Mouse (Mus musculus) CH12.LX (cell line): Measurements from ENCODE around the gene Sp3. TPM values are rescaled to one million over a fixed set of nuclear protein-coding genes. Genes with fewer than 3 reads are reported as not detected.

ENCODE experiments used
- DNase-seq: peaks from one replicate; pipeline ENCODE4 v3.0.0-alpha.2; 2013; ENCODE audit errors: extremely low read depth
- H3K27ac ChIP-seq: 2 replicates; pipeline ENCODE4 v1.5.1; 2012; ENCODE audit warnings: low read depth, mild to moderate bottlenecking, control low read depth, moderate library complexity; ENCODE audit not compliant: insufficient read depth
- H3K27me3 ChIP-seq: replicated peaks from 2 replicates; pipeline ENCODE3; 2012; ENCODE audit warnings: inconsistent platforms
- H3K36me3 ChIP-seq, 2 experiments: replicated peaks in 1 of 2; 2 replicates each; pipeline versions ENCODE3 to v1.6.1; 2012; ENCODE audit warnings: inconsistent platforms in 1 of 2, low read length in 1 of 2, mild to moderate bottlenecking in 1 of 2, mixed read lengths in 1 of 2, moderate library complexity in 1 of 2; ENCODE audit not compliant: control insufficient read depth in 1 of 2, insufficient read depth in 1 of 2
- H3K4me1 ChIP-seq, 2 experiments: 2 replicates each; pipeline ENCODE4 v1.6.1; 2012; ENCODE audit warnings: inconsistent platforms in 1 of 2, moderate library complexity in 1 of 2; ENCODE audit not compliant: insufficient read depth in 2 of 2, control insufficient read depth in 1 of 2
- H3K4me2 ChIP-seq: 2 replicates; pipeline ENCODE4 v1.6.1; 2012; ENCODE audit warnings: low read depth, mild to moderate bottlenecking, control low read depth; ENCODE audit not compliant: poor library complexity, insufficient read depth, severe bottlenecking
- H3K4me3 ChIP-seq, 3 experiments: fragments of 150-350 bp in 1 of 3; sonication (generic) in 1 of 3; replicated peaks in 1 of 3; 2 replicates each; pipeline versions ENCODE3 to v1.5.1; 2011 to 2012; ENCODE audit warnings: low read depth in 2 of 3, low read length in 2 of 3, mild to moderate bottlenecking in 2 of 3, moderate library complexity in 2 of 3, control low read depth in 1 of 3, improper control_type of control experiment in 1 of 3, inconsistent platforms in 1 of 3, mixed read lengths in 1 of 3; ENCODE audit not compliant: poor library complexity in 1 of 3
- H3K79me2 ChIP-seq: replicated peaks from 2 replicates; pipeline ENCODE4 v1.6.1; 2012; ENCODE audit warnings: mild to moderate bottlenecking, moderate library complexity; ENCODE audit not compliant: control insufficient read depth, poor library complexity, insufficient read depth, severe bottlenecking; ENCODE audit errors: extremely low read depth
- H3K9ac ChIP-seq: 2 replicates; pipeline ENCODE4 v1.6.1; 2012; ENCODE audit warnings: low read depth, mild to moderate bottlenecking, control low read depth, moderate library complexity; ENCODE audit not compliant: insufficient read depth
- H3K9me3 ChIP-seq: replicated peaks from 2 replicates; pipeline ENCODE3; 2012; ENCODE audit warnings: low read length, inconsistent platforms, mixed read lengths
- ELF1 ChIP-seq: IDR thresholded peaks from 2 replicates; pipeline ENCODE4 v1.6.1; 2014; ENCODE audit warnings: low read depth, mild to moderate bottlenecking, inconsistent platforms, low read length, improper control_type of control experiment
- ETS1 ChIP-seq: conservative IDR thresholded peaks from 2 replicates; pipeline ENCODE4 v1.6.1; 2012; ENCODE audit warnings: low read depth, mild to moderate bottlenecking, inconsistent platforms, low read length, improper control_type of control experiment, moderate library complexity
- GABPA ChIP-seq: IDR thresholded peaks from 2 replicates; pipeline ENCODE4 v1.6.1; 2012; ENCODE audit warnings: low read depth, low read length, improper control_type of control experiment, inconsistent platforms; ENCODE audit not compliant: insufficient replicate concordance
- JUN ChIP-seq: IDR thresholded peaks from 2 replicates; pipeline ENCODE4 v1.6.1; 2011; ENCODE audit warnings: low read depth, mild to moderate bottlenecking, low read length, improper control_type of control experiment, moderate library complexity; ENCODE audit not compliant: insufficient read depth
- KAT2A ChIP-seq: IDR thresholded peaks from 2 replicates; pipeline ENCODE4 v1.6.1; 2012; ENCODE audit warnings: low read length, improper control_type of control experiment, inconsistent platforms; ENCODE audit not compliant: insufficient replicate concordance
- MAZ ChIP-seq: IDR thresholded peaks from 2 replicates; pipeline ENCODE4 v1.6.1; 2012; ENCODE audit warnings: low read depth, mild to moderate bottlenecking, inconsistent platforms, low read length, improper control_type of control experiment, moderate library complexity
- MEF2A ChIP-seq: IDR thresholded peaks from 2 replicates; pipeline ENCODE4 v1.6.1; 2014; ENCODE audit warnings: low read depth, mild to moderate bottlenecking, inconsistent platforms, low read length, improper control_type of control experiment, borderline replicate concordance
- MYC ChIP-seq: IDR thresholded peaks from 2 replicates; pipeline ENCODE4 v1.6.1; 2011; ENCODE audit warnings: low read depth, mild to moderate bottlenecking, improper control_type of control experiment, low read length
- NELFE ChIP-seq: IDR thresholded peaks from 2 replicates; pipeline ENCODE4 v1.6.1; 2011; ENCODE audit warnings: low read depth, low read length, improper control_type of control experiment
- PAX5 ChIP-seq: IDR thresholded peaks from 2 replicates; pipeline ENCODE4 v1.6.1; 2012; ENCODE audit warnings: low read length, inconsistent platforms, mixed read lengths
- POLR2AphosphoS2 ChIP-seq: IDR thresholded peaks from 2 replicates; pipeline ENCODE4 v1.6.1; 2011; ENCODE audit warnings: low read depth, low read length, improper control_type of control experiment
- RAD21 ChIP-seq: IDR thresholded peaks from 2 replicates; pipeline ENCODE4 v1.6.1; 2011; ENCODE audit warnings: low read depth, mild to moderate bottlenecking, low read length, improper control_type of control experiment, moderate library complexity
- SMC3 ChIP-seq: IDR thresholded peaks from 2 replicates; pipeline ENCODE4 v1.6.1; 2011; ENCODE audit warnings: low read depth, low read length, improper control_type of control experiment
- TCF12 ChIP-seq: IDR thresholded peaks from 2 replicates; pipeline ENCODE4 v1.6.1; 2014; ENCODE audit warnings: low read depth, mild to moderate bottlenecking, inconsistent platforms, low read length, improper control_type of control experiment
- UBTF ChIP-seq: IDR thresholded peaks from 2 replicates; pipeline ENCODE4 v1.6.1; 2012; ENCODE audit warnings: low read depth, mild to moderate bottlenecking, inconsistent platforms, low read length, improper control_type of control experiment, moderate library complexity
- USF1 ChIP-seq: IDR thresholded peaks from 2 replicates; pipeline ENCODE4 v1.6.1; 2014; ENCODE audit warnings: low read depth, mild to moderate bottlenecking, inconsistent platforms, low read length, improper control_type of control experiment
- dilution Hi-C: fragments of 300-500 bp; cut with MboI; formaldehyde crosslinking; loops from 2 replicates; pipeline ENCODE4 v1.14.3; 2020; ENCODE audit warnings: low sequenced_read_pairs; ENCODE audit not compliant: extremely low pct_unique_long_range_greater_than_20kb, extremely low pct_ligation_motif_present
- in situ Hi-C: fragments of 300-500 bp; cut with MboI; formaldehyde crosslinking; loops from 3 replicates; pipeline ENCODE4 v1.14.3; 2019; ENCODE audit warnings: low sequenced_read_pairs, low pct_ligation_motif_present, low pct_unique_long_range_greater_than_20kb, mixed read lengths
- polyA plus RNA-seq: library from polyadenylated mRNA; unstranded; fragments of >175 nt; gene quantifications from 2 replicates; pipeline ENCODE4 v1.2.1, GENCODE M21; 2012; ENCODE audit warnings: low read depth; ENCODE audit not compliant: insufficient read length
- total RNA-seq, 2 experiments: library from RNA; depleted of rRNA; stranded (reverse); fragments of 300-350 nt in 1 of 2; fragments of >200 nt in 1 of 2; gene quantifications; 2 replicates each; pipeline ENCODE4 v1.2.3; 2012 to 2014

The Sp3 gene
- total and polyA plus RNA-seq, 3 experiments: 37.7 to 86.8 (median 40.4) TPM

DNA sequence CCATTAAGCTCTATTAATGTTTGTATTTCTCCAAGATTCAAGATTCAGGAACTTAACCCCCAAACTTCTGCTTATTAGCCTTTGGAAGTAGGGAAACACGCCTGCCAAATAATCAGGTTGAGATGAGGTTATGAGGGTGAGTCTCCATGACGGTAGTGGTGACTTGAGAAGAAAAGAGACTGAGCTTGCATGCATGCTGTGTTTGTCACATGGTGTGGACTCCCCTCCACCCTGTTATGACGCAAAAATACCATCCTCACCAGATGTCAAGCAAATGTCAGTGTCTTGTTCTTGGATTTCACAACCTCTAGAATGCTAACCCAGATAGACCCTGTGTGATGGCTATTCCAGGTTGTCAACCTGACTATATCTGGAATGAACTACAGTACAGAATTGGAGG, 49.6 kb upstream of the Sp3 start:
- Histone ChIP-seq H3K4me3 (no peak overlapping the region), H3K27me3 (no peaks in the 10 kb centered on the region), H3K4me1 (peaks cover 4 to 23% of the 10 kb centered on the region in 2 experiments), H3K36me3 (no peaks in the 10 kb centered on the region), H3K9ac (no peak overlapping the region), H3K27ac (no peak overlapping the region), H3K9me3 (peaks cover 2% of the 10 kb centered on the region), H3K4me2 (no peak overlapping the region), H3K79me2 (no peaks in the 10 kb centered on the region)
- dilution Hi-C loops (no loop called here), in situ Hi-C loops (no loop called here)
- TF ChIP-seq MYC (no peak), SMC3 (no peak), USF1 (no peak), ELF1 (no peak), ETS1 (no peak), PAX5 (no peak), JUN (no peak), KAT2A (no peak), TCF12 (no peak)
- DNase-seq: no peak

DNA sequence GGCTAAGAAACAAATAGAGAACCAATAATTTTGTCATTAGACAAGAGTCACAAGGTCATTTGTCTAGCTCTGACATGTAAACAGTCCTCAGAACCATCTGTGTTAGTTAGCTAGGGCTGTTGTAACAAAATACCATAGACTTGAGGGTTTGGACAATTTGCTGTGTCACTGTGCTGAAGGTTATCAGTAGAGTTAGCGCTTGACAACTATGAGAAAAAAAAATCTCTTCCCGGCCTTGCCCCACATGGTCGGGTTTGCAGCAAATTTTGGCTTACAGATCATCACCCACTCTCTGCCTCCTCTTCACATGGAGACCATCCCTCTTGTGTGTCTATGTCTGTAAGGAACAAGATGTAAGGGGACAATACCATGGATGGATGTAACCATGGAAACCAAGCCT, 47.8 kb upstream of the Sp3 start:
- Histone ChIP-seq H3K27ac (no peak overlapping the region), H3K36me3 (no peaks in the 10 kb centered on the region), H3K4me2 (no peak overlapping the region), H3K4me3 (no peak overlapping the region), H3K4me1 (peaks cover 0 to 18% of the 10 kb centered on the region in 2 experiments; a peak in 2 of 4 replicates), H3K9me3 (peaks cover 2% of the 10 kb centered on the region), H3K79me2 (no peaks in the 10 kb centered on the region), H3K27me3 (no peaks in the 10 kb centered on the region), H3K9ac (no peak overlapping the region)
- in situ Hi-C loops: no loop called here
- TF ChIP-seq KAT2A (no peak), NELFE (no peak), GABPA (no peak), MAZ (no peak), MEF2A (no peak), UBTF (no peak), RAD21 (no peak), POLR2AphosphoS2 (no peak)
- DNase-seq: no peak
- dilution Hi-C loops: no loop called here
